Mouse (Mus musculus) intestine, embryonic 14.5 days (tissue): ENCODE data around the gene Clcn7. TPM values are rescaled to one million over a fixed set of nuclear protein-coding genes. Genes with fewer than 3 reads are reported as not detected.

Experiments
- ATAC-seq: fragments of 200-750 bp; cut with Nextera tagmentation; replicated peaks from 2 replicates; pipeline ENCODE4 v1.8.0; 2017; ENCODE audit warnings: low read depth, moderate number of reproducible peaks, moderate TSS enrichment, moderate library complexity; ENCODE audit not compliant: low FRiP score, low TSS enrichment
- DNase-seq: peaks from one replicate; pipeline ENCODE4 v3.0.0-alpha.2; 2018; ENCODE audit warnings: low spot score
- H3K27ac ChIP-seq: fragments of 300-500 bp; sonication (generic); 2 replicates; pipeline ENCODE4 v1.5.1; 2014; ENCODE audit warnings: low read depth, mild to moderate bottlenecking, control low read depth
- H3K27me3 ChIP-seq: fragments of 300-500 bp; sonication (generic); replicated peaks from 2 replicates; pipeline ENCODE4 v1.6.1; 2014; ENCODE audit warnings: low read length, control low read depth; ENCODE audit not compliant: control insufficient read depth, insufficient read depth
- H3K36me3 ChIP-seq: fragments of 300-500 bp; sonication (generic); 2 replicates; pipeline ENCODE4 v1.6.1; 2014; ENCODE audit warnings: low read length, control low read depth; ENCODE audit not compliant: control insufficient read depth, insufficient read depth
- H3K4me1 ChIP-seq: fragments of 300-500 bp; sonication (generic); replicated peaks from 2 replicates; pipeline ENCODE4 v1.6.1; 2014; ENCODE audit warnings: low read length, control low read depth, mixed read lengths; ENCODE audit not compliant: control insufficient read depth, insufficient read depth
- H3K4me2 ChIP-seq: fragments of 300-500 bp; sonication (generic); 2 replicates; pipeline ENCODE4 v1.6.1; 2014; ENCODE audit warnings: low read length
- H3K4me3 ChIP-seq: fragments of 300-500 bp; sonication (generic); 2 replicates; pipeline ENCODE4 v1.5.1; 2014; ENCODE audit warnings: low read depth, low read length, control low read depth, mixed read lengths
- H3K9ac ChIP-seq: fragments of 300-500 bp; sonication (generic); 2 replicates; pipeline ENCODE4 v1.6.1; 2014; ENCODE audit warnings: mild to moderate bottlenecking, low read length
- H3K9me3 ChIP-seq: fragments of 300-500 bp; sonication (generic); 2 replicates; pipeline ENCODE4 v1.6.1; 2016; ENCODE audit warnings: low read length, control low read depth; ENCODE audit not compliant: control insufficient read depth
- WGBS: fragments of 180-500 bp; shearing (Covaris S2); extraction: QIAGEN DNeasy Blood & Tissue Kit; methylation state at CpG from one replicate; pipeline ENCODE4 v1.1.7; 2014; 5-methylcytosine and 5-hydroxymethylcytosine counted together
- polyA plus RNA-seq: library from polyadenylated mRNA; unstranded; fragments of >200 nt; fragmentation: Nextera tagmentation; extraction: Ambion mirVana; gene quantifications from 2 replicates; pipeline ENCODE4 v1.2.1, GENCODE M21; 2014

Clcn7 gene
- polyA plus RNA-seq, 1 experiment from 2014 or later: 20.0 TPM

GRCm38 (mm10) chr17:25184129-25184691, 51.0 kb downstream of the Clcn7 start, which contains the start of gene BC003965:
Gene BC003965, plus strand, starts transcription at chr17:25184554.
- Histone ChIP-seq H3K27me3 (no peaks in the 10 kb centered on the region), H3K9ac (peak within 1 kb of the TSS; percentile 63), H3K4me1 (peaks cover 14% of the 10 kb centered on the region), H3K27ac (peak within 1 kb of the TSS; percentile 86), H3K9me3 (no peaks in the 10 kb centered on the region), H3K36me3 (peaks cover 9% of the 10 kb centered on the region; the same call in 1 of the 2 replicates), H3K4me3 (peak within 1 kb of the TSS; percentile 92), H3K4me2 (peak within 1 kb of the TSS; percentile 83)
- under 1% methylated on average over 50 of the region's 50 CpGs for WGBS
- ATAC-seq (peak; percentile 83), DNase-seq (peak; percentile 99)

DNA sequence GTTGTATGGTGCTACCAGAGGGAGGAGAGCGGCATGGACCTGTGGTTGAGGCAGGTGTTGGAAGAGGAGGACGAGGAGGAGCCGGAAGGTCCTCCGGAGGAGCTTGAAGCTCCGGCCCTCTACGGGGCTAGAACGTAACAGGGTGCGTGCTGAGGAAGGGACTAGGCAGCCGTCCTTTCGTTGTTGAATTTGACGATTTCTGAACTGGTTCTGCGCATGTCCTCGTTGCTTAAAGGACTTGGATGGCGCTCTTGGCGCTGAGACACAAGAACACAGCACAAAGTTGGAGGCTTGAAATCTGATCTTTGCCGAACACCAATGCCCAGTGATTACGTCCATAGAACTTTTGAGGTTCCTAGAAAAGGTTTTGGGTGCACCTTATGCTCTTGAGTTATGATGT, 51.8 kb downstream of the Clcn7 start:
- H3K27ac ChIP-seq: peak overlapping the region; percentile 86; the same call in 1 of the 2 replicates

DNA sequence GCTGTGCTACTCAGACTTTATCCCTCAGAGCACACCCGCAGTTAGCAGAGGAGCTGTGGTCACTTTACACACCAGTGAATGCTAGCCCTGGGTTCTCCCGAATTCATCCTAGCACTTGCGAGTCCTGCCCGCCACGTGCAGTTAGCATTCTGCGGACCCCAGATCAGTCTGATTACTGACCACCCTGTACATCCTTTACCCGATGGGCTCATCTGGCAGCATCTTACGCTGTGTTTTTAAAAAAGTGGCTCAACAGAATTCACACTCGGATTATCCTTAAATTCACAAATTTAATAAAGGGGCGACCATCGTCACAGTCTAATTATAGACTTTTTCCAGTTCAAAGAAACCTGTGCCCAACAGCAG, 54.6 kb downstream of the Clcn7 start:
- WGBS: 5% methylated on average over 11 of the region's 11 CpGs
- DNase-seq (peak; percentile 56), ATAC-seq (no peak)
- H3K4me1 ChIP-seq: peaks cover 20% of the 10 kb centered on the region
- H3K4me3 ChIP-seq: peak overlapping the region; percentile 84
- H3K27ac ChIP-seq: peak overlapping the region; percentile 77
- H3K27me3 ChIP-seq: no peaks in the 10 kb centered on the region
- H3K9me3 ChIP-seq: no peaks in the 10 kb centered on the region
- peaks cover 21% of the 10 kb centered on the region for H3K36me3 ChIP-seq
- peak overlapping the region; percentile 85 for H3K4me2 ChIP-seq
- peak overlapping the region; percentile 91 for H3K9ac ChIP-seq

More for the DNA sequence above, 51.8 kb downstream of the Clcn7 start:
- Histone ChIP-seq H3K27me3 (no peaks in the 10 kb centered on the region), H3K9ac (peak overlapping the region; percentile 63), H3K9me3 (no peaks in the 10 kb centered on the region), H3K4me2 (peak overlapping the region; percentile 78), H3K4me3 (peak overlapping the region; percentile 92), H3K36me3 (peaks cover 9% of the 10 kb centered on the region; the same call in 1 of the 2 replicates), H3K4me1 (peaks cover 20% of the 10 kb centered on the region)
- peak; percentile 21 for ATAC-seq
- DNase-seq: peak; percentile 53
- WGBS: 7% methylated on average over 17 of the region's 17 CpGs

DNA sequence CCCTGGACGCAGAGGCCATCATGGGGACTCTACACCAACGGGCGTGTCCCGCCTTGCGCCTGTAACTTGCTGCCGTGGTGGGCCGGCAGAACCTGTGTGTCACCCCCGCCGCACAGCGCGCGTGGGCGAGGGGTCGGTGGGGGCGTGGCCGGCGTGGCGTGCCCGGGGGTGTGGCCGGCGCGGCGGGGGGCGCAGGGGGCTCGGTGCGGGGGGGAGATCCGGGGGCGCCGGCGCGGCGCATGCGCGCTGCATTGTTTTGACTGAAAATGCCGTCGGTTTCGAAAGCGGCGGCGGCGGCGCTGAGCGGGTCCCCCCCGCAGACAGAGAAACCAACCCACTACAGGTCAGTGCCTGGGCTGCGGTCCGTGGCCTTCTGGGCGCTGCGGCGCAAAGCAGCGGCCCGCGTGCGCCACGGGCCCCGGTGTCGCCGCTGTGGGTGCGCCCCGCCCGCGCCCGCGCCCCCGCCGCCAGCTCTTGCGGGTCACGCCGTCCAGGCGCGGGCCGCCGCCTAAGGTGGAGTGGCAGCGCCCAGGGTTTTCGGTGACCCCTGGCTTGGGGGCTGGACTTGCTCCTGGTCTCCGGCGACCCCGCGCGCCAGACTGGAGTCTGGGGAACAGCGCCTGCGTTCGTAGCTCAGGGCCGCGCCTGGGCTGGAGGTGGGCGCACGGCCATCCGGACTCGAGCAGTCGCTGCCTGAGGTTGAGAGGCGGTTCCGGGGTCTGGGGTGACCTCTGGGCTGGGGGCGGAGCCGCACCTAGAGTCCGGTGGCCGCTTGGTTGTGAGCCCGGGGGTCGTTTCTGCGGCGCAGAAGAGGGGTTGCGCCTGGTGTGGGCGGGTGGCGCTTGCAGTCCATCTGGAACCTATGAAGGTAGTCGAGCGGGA, 55.2 kb downstream of the Clcn7 start, which contains the start of gene Unkl:
Gene Unkl (plus strand): TSS at position 248 of the 882 bp plus-strand sequence.
- Histone ChIP-seq H3K4me2 (peak within 1 kb of the TSS; percentile 85), H3K36me3 (peaks cover 26% of the 10 kb centered on the region), H3K4me3 (peak within 1 kb of the TSS; percentile 84), H3K4me1 (peaks cover 20% of the 10 kb centered on the region), H3K9me3 (no peaks in the 10 kb centered on the region), H3K9ac (peak within 1 kb of the TSS; percentile 91), H3K27ac (peak within 1 kb of the TSS; percentile 77), H3K27me3 (no peaks in the 10 kb centered on the region)
- ATAC-seq (peak; percentile 39; the same call in 1 of the 2 replicates), DNase-seq (peak; percentile 86)
- WGBS: under 1% methylated on average over 90 of the region's 104 CpGs

DNA sequence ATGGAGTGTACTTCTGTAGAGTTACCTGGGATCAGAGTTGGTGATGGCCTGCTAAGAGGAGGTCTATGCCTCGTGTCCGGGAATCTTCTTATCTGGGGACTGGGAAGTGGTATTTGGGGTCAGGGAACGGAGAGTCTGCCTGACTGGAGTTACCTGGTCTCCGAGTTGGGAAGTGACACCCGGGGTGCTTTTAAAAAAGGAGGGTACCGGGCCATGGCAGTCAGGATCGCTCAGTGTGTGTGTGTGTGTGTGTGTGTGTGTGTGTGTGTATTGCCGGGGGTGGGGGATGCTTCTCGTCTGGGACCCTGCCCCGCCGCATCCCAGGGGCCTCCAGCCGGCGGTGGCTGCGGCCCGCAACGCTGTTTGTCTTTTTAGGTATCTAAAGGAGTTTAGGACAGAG, 55.9 kb downstream of the Clcn7 start:
- WGBS: 4% methylated on average over 16 of the region's 16 CpGs
- H3K4me3 ChIP-seq: peak overlapping the region; percentile 84
- peaks cover 17% of the 10 kb centered on the region for H3K4me1 ChIP-seq
- no peak for DNase-seq
- no peaks in the 10 kb centered on the region for H3K27me3 ChIP-seq
- peak overlapping the region; percentile 85 for H3K4me2 ChIP-seq
- H3K9me3 ChIP-seq: no peaks in the 10 kb centered on the region
- no peak overlapping the region for H3K27ac ChIP-seq
- H3K9ac ChIP-seq: peak overlapping the region; percentile 91
- ATAC-seq: peak; percentile 2; the same call in 1 of the 2 replicates
- H3K36me3 ChIP-seq: peaks cover 27% of the 10 kb centered on the region

DNA sequence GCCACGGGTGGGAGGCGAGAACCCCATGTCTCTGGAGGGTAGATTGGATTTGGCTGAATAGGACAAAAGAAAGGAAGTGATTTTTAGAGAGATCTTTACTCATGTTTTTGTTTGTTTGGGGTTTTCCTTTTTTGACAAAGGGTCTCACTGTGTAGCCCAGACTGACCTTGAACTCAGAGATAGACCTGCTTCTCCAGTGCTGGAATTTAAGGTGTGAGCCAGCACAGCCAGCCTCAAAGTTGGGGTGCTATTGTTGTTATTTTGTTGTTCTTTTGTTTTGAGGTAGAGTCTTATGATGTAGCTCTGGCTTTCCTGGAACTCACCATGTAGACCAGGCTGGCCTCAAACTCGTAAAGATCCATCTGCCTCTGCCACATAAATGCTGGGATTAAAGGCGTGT, 69.2 kb downstream of the Clcn7 start:
- 91% methylated on average over 4 of the region's 4 CpGs for whole genome bisulfite sequencing
- no peak for ATAC-seq
- DNase-seq: no peak
- Histone ChIP-seq H3K27ac (no peak overlapping the region), H3K4me3 (no peak overlapping the region), H3K4me1 (no peaks in the 10 kb centered on the region), H3K36me3 (peaks cover 63% of the 10 kb centered on the region), H3K4me2 (no peak overlapping the region), H3K9ac (no peak overlapping the region), H3K27me3 (no peaks in the 10 kb centered on the region), H3K9me3 (no peaks in the 10 kb centered on the region)

DNA sequence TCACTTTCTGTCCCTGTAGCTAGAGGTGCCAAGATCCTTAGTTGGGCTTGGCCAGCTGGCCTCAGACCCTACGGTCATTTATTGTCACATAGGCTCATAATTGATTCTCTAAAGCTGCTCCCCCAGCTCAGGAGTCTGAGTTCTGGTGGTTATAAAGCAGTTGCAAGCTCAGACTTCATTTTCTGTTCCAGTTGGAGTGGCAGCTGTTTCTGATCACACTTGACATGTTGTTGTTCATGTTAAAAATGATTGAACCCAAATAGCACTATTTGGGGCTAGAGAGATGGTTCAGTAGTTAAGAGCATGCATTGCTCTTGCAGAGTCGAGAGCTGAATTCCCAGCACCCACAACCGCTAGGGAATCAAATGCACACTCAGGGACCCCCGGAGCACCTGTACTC, 76.8 kb downstream of the Clcn7 start:
- no peaks in the 10 kb centered on the region for H3K27me3 ChIP-seq
- ATAC-seq (no peak), DNase-seq (no peak)
- H3K27ac ChIP-seq: no peak overlapping the region
- peaks cover 83% of the 10 kb centered on the region for H3K36me3 ChIP-seq
- H3K9me3 ChIP-seq: no peaks in the 10 kb centered on the region
- no peaks in the 10 kb centered on the region for H3K4me1 ChIP-seq
- WGBS: 85% methylated on average over 4 of the region's 4 CpGs
- H3K9ac ChIP-seq: no peak overlapping the region
- H3K4me2 ChIP-seq: no peak overlapping the region
- no peak overlapping the region for H3K4me3 ChIP-seq

- Histone ChIP-seq H3K4me2 (no peak overlapping the region), H3K4me1 (no peaks in the 10 kb centered on the region), H3K9ac (no peak overlapping the region), H3K27ac (no peak overlapping the region), H3K27me3 (no peaks in the 10 kb centered on the region), H3K4me3 (no peak overlapping the region), H3K9me3 (no peaks in the 10 kb centered on the region), H3K36me3 (peaks cover 83% of the 10 kb centered on the region)
- 85% methylated on average over 15 of the region's 15 CpGs for WGBS
- ATAC-seq: no peak
- DNase-seq: no peak
Measured at GRCm38 (mm10) chr17:25210680-25211466, 77.7 kb downstream of the Clcn7 start.
